Mouse (Mus musculus) left cerebral cortex, adult 2 months (tissue): ENCODE measurements at regions not wholly inside any gene's neighbourhood (a gene's known extent, or its start where the extent isn't known, plus 50 kb on each side); places are given as distances from the start of the nearest gene placed in this dataset.

Experiments used
- DNase-seq, 2 experiments: peaks; one replicate each; pipeline ENCODE4 v3.0.0; 2021 to 2022; ENCODE audit warnings: low spot score in 2 of 2, mixed read lengths in 1 of 2; ENCODE audit errors: extremely low spot score in 1 of 2
- H3K27ac ChIP-seq: fragments of 200-600 bp; 2 replicates; pipeline ENCODE4 v1.8.1; 2022
- H3K4me3 ChIP-seq: fragments of 200-600 bp; 2 replicates; pipeline ENCODE4 v1.8.1; 2022
- CTCF ChIP-seq: fragments of 200-600 bp; IDR thresholded peaks from 2 replicates; pipeline ENCODE4 v1.8.1; 2022; ENCODE audit warnings: antibody characterized with exemption, mild to moderate bottlenecking, moderate library complexity
- intact Hi-C: fragments of 180-260 bp; cut with DNase I; formaldehyde crosslinking; loops from one replicate; pipeline ENCODE4 v1.15.1; 2025
- microRNA-seq, 2 experiments: library from miRNA; unstranded; fragments of <30 nt; microRNA quantifications; one replicate each; pipeline ENCODE4 v1.2.0; 2021

GRCm38 (mm10) chr8:64319220-64319820, 113.2 kb upstream of the Tll1 start:
- TF ChIP-seq CTCF: no peak
- Histone ChIP-seq H3K27ac (no peak overlapping the region), H3K4me3 (no peak overlapping the region)
- intact Hi-C loops: no loop called here
- DNase-seq: no peak

GRCm38 (mm10) chr8:64318524-64319219, 112.6 kb upstream of the Tll1 start:
- no peak for TF ChIP-seq CTCF
- no peak for DNase-seq
- no peak overlapping the region for H3K4me3 ChIP-seq
- H3K27ac ChIP-seq: no peak overlapping the region
- intact Hi-C loops: no loop called here

- no peak for TF ChIP-seq CTCF
- no peak overlapping the region for H3K4me3 ChIP-seq
- intact Hi-C loops: no loop called here
- no peak overlapping the region for H3K27ac ChIP-seq
- no peak for DNase-seq
Observed at GRCm38 (mm10) chr8:64317815-64318214, 111.7 kb upstream of the Tll1 start.

DNA sequence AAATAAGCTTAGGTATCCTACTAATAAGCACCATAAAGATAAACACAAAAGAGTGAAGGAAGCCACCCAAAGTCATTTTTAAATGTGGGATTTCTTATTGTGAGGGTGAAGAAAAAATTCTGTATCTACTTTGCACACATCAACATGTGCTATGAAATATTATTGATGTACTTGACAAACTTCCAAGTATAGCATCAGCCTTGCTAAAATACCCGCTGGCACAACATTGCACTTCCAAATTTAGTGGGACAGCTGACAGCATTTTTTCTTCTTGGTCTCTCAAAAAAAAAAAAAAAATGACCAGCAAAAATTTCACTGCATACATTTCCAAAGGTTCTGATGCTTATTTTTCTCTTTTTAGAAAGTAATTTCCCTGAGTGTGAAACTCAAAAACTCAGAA, 101.9 kb upstream of the Tll1 start:
- DNase-seq: no peak
- Histone ChIP-seq H3K4me3 (no peak overlapping the region), H3K27ac (no peak overlapping the region)
- TF ChIP-seq CTCF: no peak
- intact Hi-C loops: no loop called here

- TF ChIP-seq CTCF: no peak
- Histone ChIP-seq H3K4me3 (no peak overlapping the region), H3K27ac (no peak overlapping the region)
- intact Hi-C loops: no loop called here
- DNase-seq: no peak
Observed at GRCm38 (mm10) chr8:64282806-64283205, 76.7 kb upstream of the Tll1 start.

GRCm38 (mm10) chr8:64281598-64281997, 75.5 kb upstream of the Tll1 start:
- Histone ChIP-seq H3K27ac (no peak overlapping the region), H3K4me3 (no peak overlapping the region)
- no peak for DNase-seq
- intact Hi-C loops: no loop called here
- no peak for TF ChIP-seq CTCF

DNA sequence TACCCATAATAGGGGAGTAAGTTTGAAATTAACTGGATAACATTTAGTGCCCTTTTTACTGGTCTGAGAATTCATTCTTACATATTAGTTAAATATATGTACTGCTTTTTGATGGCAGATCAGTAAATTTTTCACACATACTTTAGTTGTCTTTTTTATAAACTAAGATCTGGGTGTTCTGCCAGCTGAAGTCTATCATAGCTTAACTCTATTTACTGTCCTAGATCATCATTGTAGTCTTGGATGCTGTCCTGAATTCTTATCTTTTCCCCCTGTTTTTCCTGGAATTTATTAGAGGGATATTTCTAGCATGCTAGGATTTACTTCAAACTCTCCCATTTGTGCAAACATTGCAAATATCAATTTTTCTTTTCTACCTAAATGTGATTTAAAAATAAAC, 74.3 kb upstream of the Tll1 start:
- Histone ChIP-seq H3K4me3 (no peak overlapping the region), H3K27ac (no peak overlapping the region)
- no peak for TF ChIP-seq CTCF
- intact Hi-C loops: no loop called here
- no peak for DNase-seq

DNA sequence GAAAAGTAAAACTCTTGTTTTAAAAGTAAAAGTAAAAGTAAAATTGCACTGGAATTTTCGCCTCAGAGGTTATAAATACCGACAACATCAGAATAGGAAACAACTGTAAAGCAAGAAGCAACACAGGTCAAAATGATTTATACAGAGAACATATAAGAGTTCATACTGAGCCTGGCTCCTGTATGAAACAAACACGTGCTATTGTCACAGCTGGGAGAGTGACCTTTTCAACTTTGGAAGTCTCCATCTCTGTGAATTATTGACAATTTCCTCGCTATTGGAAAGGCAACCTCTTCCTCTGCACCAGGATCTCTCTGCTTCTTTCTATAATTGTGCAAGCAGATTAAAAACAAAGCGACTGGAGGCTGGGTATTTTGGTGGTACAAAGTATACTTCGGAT, 70.0 kb upstream of the Tll1 start:
- Histone ChIP-seq H3K4me3 (no peak overlapping the region), H3K27ac (no peak overlapping the region)
- DNase-seq: no peak
- no peak for TF ChIP-seq CTCF
- intact Hi-C loops: no loop called here

- Histone ChIP-seq H3K27ac (no peak overlapping the region), H3K4me3 (no peak overlapping the region)
- TF ChIP-seq CTCF: no peak
- intact Hi-C loops: no loop called here
- DNase-seq: no peak
Observed at GRCm38 (mm10) chr8:64265304-64265945, 59.4 kb upstream of the Tll1 start.

Small RNA genes lying in the stretch of these regions (microRNA-seq; reads per million reads assigned to microRNA genes)
- gene Mir710: 0 reads per million in 2 experiments
